Mouse (Mus musculus) testis, adult 2 months (tissue): ENCODE data around the gene Cobll1.

Experiments
- CTCF ChIP-seq: fragments of 200-500 bp; IDR thresholded peaks from 2 replicates; pipeline ENCODE4 v1.5.1; 2012; ENCODE audit warnings: low read depth, mild to moderate bottlenecking, inconsistent platforms, low read length, moderate library complexity; ENCODE audit not compliant: control insufficient read depth, insufficient read depth, insufficient replicate concordance
- POLR2A ChIP-seq: fragments of 200-500 bp; IDR thresholded peaks from 2 replicates; pipeline ENCODE4 v1.6.1; 2012; ENCODE audit warnings: low read depth, mild to moderate bottlenecking, inconsistent platforms, low read length, moderate library complexity; ENCODE audit not compliant: control insufficient read depth

- TF ChIP-seq POLR2A (no peak), CTCF (no peak)
Observed at GRCm38 (mm10) chr2:65113191-65113590, 126.0 kb downstream of the Cobll1 start.
